Mouse (Mus musculus) embryonic facial prominence, embryonic 13.5 days (tissue): ENCODE measurements at regions not wholly inside any gene's neighbourhood (a gene's known extent, or its start where the extent isn't known, plus 50 kb on each side); places are given as distances from the start of the nearest gene placed in this dataset.
"Not testable (repeated sequence)": the region's sequence is repeated elsewhere in the genome, so short reads cannot be mapped to it uniquely, and the experiment has no call there.

Experiments
- ATAC-seq: fragments of 200-750 bp; cut with Nextera tagmentation; 2 replicates; pipeline ENCODE4 v1.8.0; 2017; ENCODE audit warnings: low read depth; ENCODE audit not compliant: insufficient number of reproducible peaks, insufficient read depth, low FRiP score, low TSS enrichment
- H3K27ac ChIP-seq: fragments of 300-500 bp; sonication (generic); 2 replicates; pipeline ENCODE4 v1.5.1; 2015; ENCODE audit warnings: moderate library complexity, mild to moderate bottlenecking, inconsistent platforms
- H3K27me3 ChIP-seq: fragments of 300-500 bp; sonication (generic); 2 replicates; pipeline ENCODE4 v1.6.1; 2015; ENCODE audit warnings: mild to moderate bottlenecking, inconsistent platforms
- H3K36me3 ChIP-seq: fragments of 300-500 bp; sonication (generic); 2 replicates; pipeline ENCODE4 v1.6.1; 2015; ENCODE audit warnings: mild to moderate bottlenecking, inconsistent platforms
- H3K4me1 ChIP-seq: fragments of 300-500 bp; sonication (generic); 2 replicates; pipeline ENCODE4 v1.6.1; 2015; ENCODE audit warnings: inconsistent platforms
- H3K4me2 ChIP-seq: fragments of 300-500 bp; sonication (generic); 2 replicates; pipeline ENCODE4 v1.6.1; 2015; ENCODE audit warnings: moderate library complexity, mild to moderate bottlenecking, inconsistent platforms
- H3K4me3 ChIP-seq: fragments of 300-500 bp; sonication (generic); 2 replicates; pipeline ENCODE4 v1.5.1; 2015; ENCODE audit warnings: mild to moderate bottlenecking, inconsistent platforms
- H3K9ac ChIP-seq: fragments of 300-500 bp; sonication (generic); 2 replicates; pipeline ENCODE4 v1.6.1; 2015; ENCODE audit warnings: mild to moderate bottlenecking, inconsistent platforms
- H3K9me3 ChIP-seq: fragments of 300-500 bp; sonication (generic); 2 replicates; pipeline ENCODE4 v1.6.1; 2016; ENCODE audit warnings: inconsistent platforms
- WGBS: fragments of 180-500 bp; shearing (Covaris S2); methylation state at CpG from one replicate; pipeline ENCODE4 v1.1.7; 2015; ENCODE audit warnings: mixed read lengths; 5-methylcytosine and 5-hydroxymethylcytosine counted together

DNA sequence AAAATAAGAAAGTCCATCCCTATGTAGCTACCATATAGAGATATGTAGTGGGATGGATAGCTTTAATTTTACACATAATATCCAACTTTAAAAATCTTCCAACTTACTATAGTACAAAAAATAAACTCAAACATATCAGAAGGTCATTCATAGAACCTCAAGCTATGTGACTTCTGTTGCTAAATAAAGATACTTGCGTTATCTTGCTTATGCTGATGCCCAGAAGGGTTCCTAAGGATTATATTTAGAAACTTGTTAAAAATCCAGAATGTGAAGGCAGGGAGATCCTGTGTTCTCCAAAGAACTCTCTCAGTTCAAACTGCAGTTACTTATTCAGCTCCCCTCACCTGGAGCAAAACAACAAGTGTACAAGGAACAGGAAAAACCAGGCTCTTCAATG, 177.9 kb upstream of the Pcsk5 start:
- 77% methylated on average over 1 of the region's 1 CpGs for WGBS
- H3K4me3 ChIP-seq = no peak overlapping the region
- no peaks in the 10 kb centered on the region for H3K36me3 ChIP-seq
- H3K27ac ChIP-seq = no peak overlapping the region
- H3K27me3 ChIP-seq = no peaks in the 10 kb centered on the region
- no peak overlapping the region for H3K4me2 ChIP-seq
- no peak overlapping the region for H3K9ac ChIP-seq
- no peaks in the 10 kb centered on the region for H3K4me1 ChIP-seq
- ATAC-seq = no peak
- H3K9me3 ChIP-seq = no peaks in the 10 kb centered on the region

- Histone ChIP-seq H3K27me3 (no peaks in the 10 kb centered on the region), H3K27ac (no peak overlapping the region), H3K4me3 (no peak overlapping the region), H3K9ac (no peak overlapping the region), H3K4me2 (no peak overlapping the region), H3K36me3 (no peaks in the 10 kb centered on the region), H3K9me3 (no peaks in the 10 kb centered on the region), H3K4me1 (no peaks in the 10 kb centered on the region)
- WGBS = 77% methylated on average over 7 of the region's 7 CpGs
- no peak for ATAC-seq
Measured at GRCm38 (mm10) chr19:18012029-18012428, 174.6 kb upstream of the Pcsk5 start.

DNA sequence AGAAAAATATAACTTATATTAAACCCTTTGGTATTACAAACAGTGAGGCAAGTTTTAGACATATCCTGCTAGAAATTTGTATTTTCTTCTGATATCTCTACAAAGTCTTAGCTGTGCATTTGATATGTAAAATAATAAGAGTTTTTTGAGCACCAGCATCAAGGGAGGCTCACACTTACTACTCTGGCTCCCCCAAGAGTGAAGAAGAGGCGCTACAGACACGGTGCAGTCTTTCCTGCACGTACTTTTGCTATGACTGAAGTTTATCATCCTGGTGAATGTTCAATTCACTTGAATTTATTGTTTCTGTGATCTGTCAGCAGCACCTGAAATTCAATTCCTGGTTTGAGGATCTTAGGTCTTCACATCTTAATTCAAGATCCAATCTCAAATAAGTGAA, 160.1 kb upstream of the Pcsk5 start:
- no peak overlapping the region for H3K4me2 ChIP-seq
- ATAC-seq = no peak
- no peaks in the 10 kb centered on the region for H3K36me3 ChIP-seq
- H3K4me3 ChIP-seq = no peak overlapping the region
- no peaks in the 10 kb centered on the region for H3K27me3 ChIP-seq
- no peak overlapping the region for H3K27ac ChIP-seq
- WGBS = 81% methylated on average over 3 of the region's 3 CpGs
- no peaks in the 10 kb centered on the region for H3K4me1 ChIP-seq
- no peak overlapping the region for H3K9ac ChIP-seq
- peaks cover 3% of the 10 kb centered on the region; the same call in 1 of the 2 replicates for H3K9me3 ChIP-seq

- Histone ChIP-seq H3K9me3 (no peaks in the 10 kb centered on the region), H3K36me3 (no peaks in the 10 kb centered on the region), H3K4me3 (no peak overlapping the region), H3K27ac (no peak overlapping the region), H3K9ac (no peak overlapping the region), H3K4me2 (no peak overlapping the region), H3K27me3 (no peaks in the 10 kb centered on the region), H3K4me1 (no peaks in the 10 kb centered on the region)
- WGBS = 92% methylated on average over 1 of the region's 1 CpGs
- ATAC-seq = no peak
Measured at GRCm38 (mm10) chr19:17983416-17983815, 146.0 kb upstream of the Pcsk5 start.

DNA sequence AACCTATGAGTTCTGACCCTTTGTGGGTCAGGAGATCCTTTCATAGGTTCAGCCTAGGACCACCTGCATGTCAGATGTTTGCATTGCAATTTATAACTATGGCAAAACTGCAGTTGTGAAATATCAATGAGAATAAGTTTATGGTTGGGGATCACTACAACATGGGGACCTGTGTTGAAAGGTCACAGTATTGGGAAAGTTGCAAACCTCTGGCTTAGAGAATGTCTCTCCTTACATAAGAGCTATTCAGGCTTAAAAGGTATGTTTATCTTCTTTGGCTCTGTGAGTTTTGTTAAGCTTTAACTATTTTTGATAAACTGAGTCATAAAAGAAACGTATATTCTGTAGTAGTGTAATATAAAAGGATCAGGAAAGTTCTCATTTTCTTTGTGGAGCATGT, 128.1 kb upstream of the Pcsk5 start:
- Histone ChIP-seq H3K9me3 (no peaks in the 10 kb centered on the region), H3K4me1 (no peaks in the 10 kb centered on the region), H3K4me3 (no peak overlapping the region), H3K27me3 (no peaks in the 10 kb centered on the region), H3K9ac (no peak overlapping the region), H3K27ac (no peak overlapping the region), H3K36me3 (no peaks in the 10 kb centered on the region), H3K4me2 (no peak overlapping the region)
- 88% methylated on average over 1 of the region's 1 CpGs for WGBS
- no peak for ATAC-seq

GRCm38 (mm10) chr19:17958440-17958839, 121.0 kb upstream of the Pcsk5 start:
- no peak overlapping the region for H3K4me3 ChIP-seq

DNA sequence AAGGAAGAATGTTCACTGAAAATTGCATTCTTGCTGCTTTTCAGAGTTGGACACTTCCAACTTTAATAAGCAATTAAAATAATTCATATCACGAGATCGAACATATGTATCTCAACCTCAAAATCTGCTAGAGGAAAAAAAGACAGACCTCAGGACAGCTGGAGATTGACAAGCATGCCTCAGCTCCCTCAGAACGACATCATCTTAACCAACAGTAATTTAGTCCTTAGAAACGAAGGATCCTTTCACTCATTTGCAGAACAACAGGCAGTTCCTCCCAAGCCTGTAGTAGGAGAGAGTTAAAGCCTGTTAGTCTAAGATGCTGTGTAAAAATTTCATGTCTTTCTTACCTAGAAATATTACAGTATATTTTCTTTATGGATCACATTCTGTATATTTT, 95.2 kb upstream of the Pcsk5 start:
- H3K9me3 ChIP-seq = no peaks in the 10 kb centered on the region
- no peaks in the 10 kb centered on the region for H3K36me3 ChIP-seq
- 63% methylated on average over 4 of the region's 4 CpGs for WGBS
- H3K4me2 ChIP-seq = no peak overlapping the region
- H3K4me1 ChIP-seq = no peaks in the 10 kb centered on the region
- no peak overlapping the region for H3K9ac ChIP-seq
- H3K27ac ChIP-seq = no peak overlapping the region
- H3K4me3 ChIP-seq = no peak overlapping the region
- no peak for ATAC-seq
- H3K27me3 ChIP-seq = no peaks in the 10 kb centered on the region

More at GRCm38 (mm10) chr19:17958440-17958839, 121.0 kb upstream of the Pcsk5 start:
- Histone ChIP-seq H3K27ac (no peak overlapping the region), H3K4me1 (no peaks in the 10 kb centered on the region), H3K9me3 (no peaks in the 10 kb centered on the region), H3K4me2 (no peak overlapping the region), H3K9ac (no peak overlapping the region), H3K27me3 (no peaks in the 10 kb centered on the region), H3K36me3 (no peaks in the 10 kb centered on the region)
- ATAC-seq = no peak

DNA sequence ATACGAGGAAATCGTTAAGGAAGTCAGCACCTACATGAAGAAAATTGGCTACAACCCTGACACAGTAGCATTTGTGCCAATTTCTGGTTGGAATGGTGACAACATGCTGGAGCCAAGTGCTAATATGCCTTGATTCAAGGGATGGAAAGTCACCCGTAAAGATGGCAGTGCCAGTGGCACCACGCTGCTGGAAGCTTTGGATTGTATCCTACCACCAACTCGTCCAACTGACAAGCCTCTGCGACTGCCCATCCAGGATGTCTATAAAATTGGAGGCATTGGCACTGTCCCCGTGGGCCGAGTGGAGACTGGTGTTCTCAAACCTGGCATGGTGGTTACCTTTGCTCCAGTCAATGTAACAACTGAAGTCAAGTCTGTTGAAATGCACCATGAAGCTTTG, 89.7 kb upstream of the Pcsk5 start:
- not testable (repeated sequence) for H3K36me3 ChIP-seq, H3K4me3 ChIP-seq, H3K9me3 ChIP-seq, H3K9ac ChIP-seq, ATAC-seq, H3K27me3 ChIP-seq, H3K4me1 ChIP-seq, H3K27ac ChIP-seq, H3K4me2 ChIP-seq
- WGBS = 92% methylated on average over 8 of the region's 8 CpGs

- Histone ChIP-seq H3K4me2 (no peak overlapping the region), H3K27me3 (no peaks in the 10 kb centered on the region), H3K27ac (no peak overlapping the region), H3K36me3 (no peaks in the 10 kb centered on the region), H3K9ac (no peak overlapping the region), H3K4me3 (no peak overlapping the region), H3K9me3 (peaks cover 9% of the 10 kb centered on the region), H3K4me1 (no peaks in the 10 kb centered on the region)
- ATAC-seq = no peak
- WGBS = 87% methylated on average over 1 of the region's 1 CpGs
Measured at GRCm38 (mm10) chr19:17907579-17907978, 70.1 kb upstream of the Pcsk5 start.

- Histone ChIP-seq H3K27me3 (no peaks in the 10 kb centered on the region), H3K4me3 (no peak overlapping the region), H3K9me3 (peaks cover 1% of the 10 kb centered on the region), H3K9ac (no peak overlapping the region), H3K4me1 (no peaks in the 10 kb centered on the region), H3K36me3 (no peaks in the 10 kb centered on the region), H3K4me2 (no peak overlapping the region), H3K27ac (no peak overlapping the region)
- 90% methylated on average over 3 of the region's 3 CpGs for WGBS
- ATAC-seq = no peak
Measured at GRCm38 (mm10) chr19:17904120-17904519, 66.7 kb upstream of the Pcsk5 start.

DNA sequence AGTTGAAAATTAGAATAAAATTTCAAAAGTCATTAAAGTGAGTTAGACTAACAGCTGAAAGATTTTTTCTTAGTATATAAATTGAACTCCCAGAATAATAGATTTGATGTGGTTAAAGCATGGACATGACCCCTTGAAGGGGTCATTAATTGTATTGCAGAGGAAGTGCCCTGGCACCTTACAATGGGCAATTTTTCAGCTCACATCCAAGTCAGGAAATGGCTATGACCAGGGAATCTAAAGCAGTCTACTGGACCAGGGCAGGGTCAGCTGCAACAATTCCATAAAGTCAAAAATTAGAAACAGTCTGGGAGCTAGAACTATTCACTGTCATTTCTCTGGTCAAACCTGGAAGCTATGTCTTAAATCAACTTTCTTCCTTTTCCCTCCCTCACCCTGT, 55.2 kb upstream of the Pcsk5 start:
- Histone ChIP-seq H3K9me3 (no peaks in the 10 kb centered on the region), H3K27ac (no peak overlapping the region), H3K4me2 (no peak overlapping the region), H3K9ac (no peak overlapping the region), H3K27me3 (no peaks in the 10 kb centered on the region), H3K36me3 (no peaks in the 10 kb centered on the region), H3K4me3 (no peak overlapping the region), H3K4me1 (no peaks in the 10 kb centered on the region)
- no peak for ATAC-seq
